Mouse (Mus musculus): ENCODE results near the gene Armc12.
"Not testable (repeated sequence)": the region's sequence is repeated elsewhere in the genome, so short reads cannot be mapped to it uniquely, and the experiment has no call there.

Armc12 gene

DNA sequence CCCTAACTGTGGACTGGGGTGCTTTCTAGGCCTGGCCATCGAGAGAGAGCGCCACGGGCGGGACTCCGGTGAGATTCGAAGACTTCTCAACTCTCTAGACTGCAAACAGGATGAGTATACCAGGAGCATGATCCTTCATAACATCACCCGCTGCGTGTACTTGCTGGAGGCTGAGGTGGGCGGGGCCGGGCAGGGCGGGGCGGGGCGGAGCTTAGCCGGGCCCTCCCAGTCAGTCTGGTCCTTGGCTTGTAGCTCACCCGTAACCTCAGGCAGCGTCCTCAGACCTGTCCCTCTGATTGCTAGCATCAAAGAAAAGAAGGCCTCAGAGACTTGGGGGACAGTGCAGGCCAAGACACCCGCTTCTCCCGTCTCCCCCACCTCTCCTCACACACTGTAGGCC is 1.3 kb downstream of the Armc12 start:
- DNase-seq (ENCODE audit: extremely low read depth, low read depth), result no peak

DNA sequence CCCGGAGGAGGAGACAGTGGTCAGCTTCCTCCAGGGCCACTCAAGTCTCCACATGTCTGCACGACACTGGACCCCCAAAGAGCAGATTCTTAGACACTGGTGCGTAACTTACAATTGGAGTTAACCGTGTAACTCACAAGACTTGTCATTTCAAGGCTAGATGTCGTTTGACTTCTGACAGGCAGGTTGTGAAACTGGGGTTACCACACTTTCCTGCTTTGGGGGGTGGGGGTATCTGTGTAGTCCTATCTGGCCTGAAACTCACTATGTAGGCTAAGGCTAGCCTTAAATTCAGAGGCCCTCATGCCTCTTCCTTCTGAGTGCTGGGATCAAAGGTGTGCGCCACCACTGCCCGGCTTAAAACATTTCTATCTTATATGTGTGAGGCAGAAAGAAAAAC is 2.0 kb downstream of the Armc12 start:
- DNase-seq (ENCODE audit: extremely low read depth, low read depth), result no peak

DNA sequence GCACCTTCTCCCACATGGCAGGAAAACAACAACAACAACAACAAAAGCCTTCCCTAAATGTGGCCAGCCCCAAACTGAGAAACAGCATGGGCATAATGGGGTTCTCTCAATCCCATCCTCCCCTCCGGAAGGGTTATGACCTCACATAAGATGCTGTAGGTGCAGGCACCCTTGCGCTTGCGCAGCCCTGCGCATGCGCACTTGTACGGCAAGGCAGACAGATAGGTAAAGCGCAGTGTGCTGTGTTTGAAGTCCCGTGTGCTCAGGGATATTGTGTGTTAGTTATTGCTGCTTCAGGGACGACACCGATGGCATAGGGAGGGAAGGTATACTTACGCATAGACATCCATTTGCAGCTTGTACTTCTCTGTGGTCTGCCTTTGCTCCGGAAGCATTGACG is 2.7 kb downstream of the Armc12 start:
- DNase-seq (ENCODE audit: extremely low read depth, low read depth), result no peak

DNA sequence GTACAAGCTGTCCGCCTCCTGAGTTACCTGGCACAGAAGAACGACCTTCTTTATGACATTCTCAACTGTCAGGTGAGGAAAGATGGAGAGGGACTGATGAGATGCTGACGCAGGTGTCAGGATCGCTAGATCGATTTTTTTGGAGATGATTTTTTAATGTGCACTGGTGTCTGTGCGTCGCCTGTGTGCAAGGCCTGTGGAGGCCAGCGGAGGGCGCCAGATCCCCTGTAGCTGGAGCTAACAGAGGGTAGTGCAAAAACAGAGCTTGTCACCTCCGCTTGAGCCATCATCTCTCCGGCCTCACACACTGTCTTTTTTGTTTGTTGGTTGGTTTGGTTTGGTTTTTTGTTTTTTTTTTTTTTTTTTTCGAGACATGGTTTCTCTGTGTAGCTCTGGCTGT is 7.3 kb downstream of the Armc12 start:
- no peak for DNase-seq (ENCODE audit: extremely low read depth, low read depth)

DNA sequence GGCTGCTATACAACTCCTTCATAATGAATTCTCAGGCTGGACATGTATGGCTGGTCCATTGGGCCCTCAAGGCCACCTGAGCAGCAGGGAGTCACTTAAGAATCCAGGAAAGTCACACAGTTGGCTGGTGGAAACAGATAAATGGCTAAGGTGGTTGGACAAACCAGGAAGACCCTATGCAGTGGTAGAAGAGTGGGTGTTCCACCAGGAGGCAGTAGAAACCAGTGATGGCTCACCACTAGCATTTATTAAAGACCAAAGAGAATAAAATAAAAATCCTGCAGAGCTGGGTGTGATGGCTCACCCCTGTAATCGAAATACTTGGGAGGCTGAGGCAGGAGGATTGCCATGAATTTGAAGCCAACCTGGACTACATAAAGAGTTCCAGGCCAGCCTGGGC is 16.3 kb downstream of the Armc12 start:
- no peak for DNase-seq (ENCODE audit: extremely low read depth, low read depth)

DNA sequence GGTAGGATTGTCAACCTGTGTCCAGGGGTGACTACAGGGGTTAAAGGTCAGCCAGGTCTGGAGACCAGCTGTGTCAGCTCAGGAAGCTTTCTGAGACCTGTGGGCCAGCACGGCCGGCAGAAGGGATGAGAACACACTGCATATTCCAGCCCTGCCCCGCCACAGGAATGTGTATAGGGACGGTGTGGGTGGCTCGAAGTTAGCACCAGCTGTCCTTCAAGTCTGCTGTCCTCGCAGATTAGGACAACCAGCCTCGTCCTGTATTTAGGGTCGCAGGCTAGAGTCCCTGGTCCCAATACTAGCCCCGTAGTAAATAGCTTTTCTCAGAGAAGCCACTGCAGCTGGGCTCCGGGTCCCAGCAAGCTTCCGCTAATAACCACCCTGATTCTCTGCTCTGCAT is 17.9 kb downstream of the Armc12 start:
- no peak for DNase-seq (ENCODE audit: extremely low read depth, low read depth)

DNA sequence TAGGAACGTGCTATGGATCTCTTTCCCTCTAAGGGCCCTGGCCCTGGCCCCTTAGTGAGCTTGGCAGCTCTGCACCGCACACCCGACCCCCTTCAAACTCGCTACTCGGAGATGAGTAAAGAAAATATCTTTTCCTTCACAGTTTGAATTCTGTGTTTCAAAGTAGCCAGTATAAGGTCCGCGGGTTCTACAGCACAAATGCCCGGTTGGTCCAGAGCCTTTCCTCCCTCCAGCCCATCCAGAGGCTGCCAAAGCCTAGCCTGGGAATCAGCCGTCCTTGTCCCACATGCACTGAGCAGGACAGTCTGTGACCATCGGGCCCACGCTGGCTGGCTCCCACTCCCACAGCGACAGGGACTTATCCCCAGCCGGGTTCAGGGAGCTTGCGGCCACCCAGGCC is 18.5 kb downstream of the Armc12 start, which contains the start of gene Clpsl2:
Clpsl2 (plus strand) TSS at position 301 of the 400 bp plus-strand sequence.
- DNase-seq (ENCODE audit: extremely low read depth, low read depth), result no peak

DNA sequence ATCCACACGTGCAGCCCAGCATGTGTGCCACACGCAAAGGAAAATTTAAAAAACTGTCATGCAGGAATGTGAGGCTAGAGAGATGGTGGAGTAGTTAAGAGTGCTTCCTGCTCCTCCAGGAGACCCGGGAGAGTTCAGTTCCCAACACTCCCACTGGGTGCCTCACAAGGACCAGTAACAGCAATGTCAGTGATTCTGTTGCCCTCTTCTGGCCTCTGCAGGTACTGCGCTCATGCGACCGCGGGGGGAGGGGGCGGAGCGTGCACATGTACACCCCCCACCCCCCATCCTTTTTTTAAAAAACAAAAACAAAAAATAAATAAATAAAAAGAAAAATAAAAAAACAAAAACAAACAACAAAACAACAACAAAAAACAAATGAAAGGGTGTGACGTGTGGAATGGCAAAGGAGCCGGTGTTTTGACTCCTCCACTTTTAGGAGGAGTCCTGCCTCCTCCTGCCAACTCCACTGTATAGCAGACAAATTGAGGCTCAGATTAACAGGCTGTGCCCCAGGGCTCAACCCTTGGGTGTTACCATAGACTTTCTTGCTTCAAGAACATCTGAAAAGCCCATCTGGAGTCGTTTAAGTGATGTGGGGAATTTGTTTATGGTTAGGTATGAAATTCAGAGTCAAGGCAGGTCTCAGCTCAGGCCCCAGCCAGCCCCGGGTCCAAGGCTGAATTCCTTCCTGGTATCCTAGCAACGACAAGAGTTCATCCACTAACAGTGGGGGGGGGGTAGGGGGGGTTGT is 22.6 kb downstream of the Armc12 start:
- DNase-seq (ENCODE audit: extremely low read depth, low read depth), result peak; percentile 40

DNA sequence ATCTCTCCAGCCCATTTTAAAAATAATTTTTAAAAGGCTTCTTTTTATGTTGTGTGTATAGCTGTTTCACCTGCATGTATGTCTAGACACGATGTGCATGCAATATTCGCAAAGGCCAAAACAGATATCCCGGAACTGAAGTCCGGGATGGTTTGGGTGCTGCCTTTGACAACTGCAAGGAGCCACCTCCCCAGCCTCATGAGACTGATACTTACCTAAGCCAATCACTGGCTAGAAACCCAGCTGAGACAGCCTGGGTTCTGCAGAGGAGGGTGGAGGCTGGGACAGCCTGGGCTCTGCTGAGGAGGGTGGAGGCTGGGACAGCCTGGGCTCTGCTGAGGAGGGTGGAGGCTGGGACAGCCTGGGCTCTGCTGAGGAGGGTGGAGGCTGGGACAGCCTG is 23.4 kb downstream of the Armc12 start:
- DNase-seq (ENCODE audit: extremely low read depth, low read depth), result not testable (repeated sequence)

DNA sequence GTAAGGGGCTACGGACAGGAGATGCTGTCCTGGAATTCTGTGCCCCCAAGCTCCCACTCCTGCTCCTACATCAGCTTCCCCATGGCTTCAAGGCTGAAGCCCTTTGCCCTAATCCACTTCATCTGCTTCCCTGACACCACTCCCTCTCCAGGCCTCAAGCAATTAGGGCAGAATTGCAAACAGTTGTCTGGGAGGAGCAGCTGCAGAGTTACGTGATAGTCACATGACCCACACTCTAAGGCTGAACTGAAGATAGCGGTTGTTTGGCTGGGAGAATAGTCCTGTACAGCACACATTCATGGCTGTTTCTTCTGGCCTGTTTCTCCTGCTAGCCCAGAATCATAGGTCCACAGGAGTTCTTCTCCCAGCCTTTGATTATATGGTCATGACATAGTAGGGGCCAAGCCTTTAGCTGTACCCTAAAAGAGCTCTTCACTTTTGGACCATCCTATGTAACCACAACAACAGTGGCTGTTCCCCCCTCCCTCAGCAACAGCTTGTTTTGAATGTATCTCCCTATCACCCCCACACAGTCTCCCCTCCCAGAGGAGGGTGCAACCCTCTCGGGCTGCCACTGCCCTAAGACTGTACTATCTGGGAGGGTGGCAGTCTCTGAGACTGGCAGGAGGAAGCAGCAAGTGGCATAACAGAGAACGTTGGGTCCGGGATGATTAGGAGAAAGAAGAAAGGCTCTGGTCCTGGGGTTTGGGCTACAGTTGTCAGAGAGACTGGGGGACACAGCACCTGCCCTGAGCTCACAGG is 26.2 kb downstream of the Armc12 start:
- DNase-seq (ENCODE audit: extremely low read depth, low read depth), result no peak

DNA sequence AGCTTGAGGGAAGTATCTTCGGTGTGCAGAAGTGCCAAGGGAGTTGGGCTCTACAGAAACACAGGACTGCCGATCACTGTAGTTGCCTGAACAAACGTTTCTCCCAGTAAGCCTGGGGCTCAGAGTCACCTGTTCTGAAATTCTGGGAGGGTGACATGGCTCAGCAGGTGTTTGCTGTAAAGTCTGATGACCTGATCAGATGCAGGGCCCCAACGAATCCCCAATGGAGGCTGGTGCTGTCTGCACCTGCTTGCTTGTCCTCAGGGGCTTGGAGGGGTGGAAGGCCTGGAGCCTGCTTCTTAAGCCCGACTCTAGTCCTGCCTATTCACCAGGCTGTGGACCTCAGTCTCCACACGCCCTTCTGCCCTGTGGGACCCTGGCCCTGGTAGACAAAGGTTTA is 27.2 kb downstream of the Armc12 start:
- no peak for DNase-seq (ENCODE audit: extremely low read depth, low read depth)

DNA sequence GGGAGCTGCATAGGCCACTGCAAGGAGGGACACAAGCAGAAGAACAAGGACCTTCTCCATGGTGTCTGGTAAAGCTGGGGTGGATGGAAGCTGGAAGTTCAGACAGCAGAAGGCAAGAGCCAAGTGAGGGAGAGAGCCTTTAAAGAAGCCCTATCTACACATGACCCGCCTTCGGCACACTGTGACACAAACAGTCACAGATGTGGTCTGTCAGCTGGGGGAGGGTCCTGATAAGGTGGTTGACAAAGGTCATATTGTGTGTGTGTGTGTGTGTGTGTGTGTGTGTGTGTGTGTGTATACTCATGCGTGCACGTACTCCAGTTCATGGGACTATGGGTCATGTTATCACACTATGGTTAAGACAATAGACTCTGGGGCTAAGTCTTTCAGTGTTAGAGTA is 30.0 kb downstream of the Armc12 start, which contains the start of gene Clps:
Clps (minus strand) TSS at position 169 of the 400 bp plus-strand sequence.
- DNase-seq (ENCODE audit: extremely low read depth, low read depth), result no peak

DNA sequence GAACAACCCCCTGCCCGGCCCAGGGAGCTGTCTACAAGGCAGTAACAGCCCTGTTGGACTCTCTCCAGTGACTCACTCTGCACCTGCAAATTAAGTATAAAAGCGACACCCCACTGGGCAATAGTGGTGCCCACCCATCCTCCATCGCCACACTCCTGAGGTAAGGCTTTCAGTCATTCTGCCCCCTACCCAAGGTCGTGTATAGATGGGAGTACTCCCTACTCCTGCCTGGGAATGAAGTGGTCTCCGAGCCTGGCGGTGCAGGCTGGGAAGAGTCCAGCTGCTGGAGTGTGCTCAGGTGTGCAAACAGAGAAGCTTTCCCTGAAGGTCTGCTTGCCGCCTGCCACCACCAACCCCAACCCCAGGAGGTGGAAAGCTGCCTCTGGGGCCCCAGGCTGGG is 31.0 kb downstream of the Armc12 start:
- no peak for DNase-seq (ENCODE audit: extremely low read depth, low read depth)

DNA sequence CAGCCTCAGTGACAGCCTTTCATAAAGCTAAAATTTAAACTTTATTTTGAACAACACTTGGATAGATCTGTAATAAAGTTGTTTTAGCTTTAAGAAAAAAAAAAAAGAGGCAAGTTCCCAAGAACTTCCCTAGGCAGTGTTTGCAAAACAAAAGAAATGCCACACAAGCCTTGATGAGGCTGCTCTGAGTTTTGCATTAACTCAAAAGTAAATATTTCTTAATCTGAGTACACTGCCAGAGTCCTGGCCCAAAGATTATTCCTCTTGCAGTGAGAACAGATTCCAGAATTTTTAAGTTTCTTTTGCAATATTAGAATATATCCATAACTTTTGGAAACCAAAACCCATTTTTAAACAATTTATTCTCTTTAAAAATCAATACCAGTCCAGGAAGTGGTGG is 34.6 kb downstream of the Armc12 start:
- no peak for DNase-seq (ENCODE audit: extremely low read depth, low read depth)

DNA sequence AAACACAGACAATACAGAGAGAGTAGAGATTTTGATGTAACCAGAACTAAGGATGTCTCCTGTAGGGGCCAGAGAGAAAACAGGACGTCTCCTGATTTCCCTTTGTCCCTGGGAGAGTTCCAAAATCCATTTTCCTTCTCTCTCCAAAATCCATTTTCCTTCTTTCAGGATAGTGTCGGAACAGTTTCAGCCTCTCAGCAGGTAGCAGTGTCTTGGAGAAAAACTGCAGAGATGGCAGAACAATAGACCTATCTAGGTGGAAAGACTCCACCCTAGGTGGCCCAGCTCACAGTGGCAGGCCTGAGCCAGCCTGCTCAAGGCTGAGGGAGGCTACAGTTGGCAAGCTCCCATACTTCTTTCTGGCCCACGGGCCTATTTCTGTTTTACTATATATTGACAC is 36.9 kb downstream of the Armc12 start:
- DNase-seq (ENCODE audit: extremely low read depth, low read depth), result no peak

DNA sequence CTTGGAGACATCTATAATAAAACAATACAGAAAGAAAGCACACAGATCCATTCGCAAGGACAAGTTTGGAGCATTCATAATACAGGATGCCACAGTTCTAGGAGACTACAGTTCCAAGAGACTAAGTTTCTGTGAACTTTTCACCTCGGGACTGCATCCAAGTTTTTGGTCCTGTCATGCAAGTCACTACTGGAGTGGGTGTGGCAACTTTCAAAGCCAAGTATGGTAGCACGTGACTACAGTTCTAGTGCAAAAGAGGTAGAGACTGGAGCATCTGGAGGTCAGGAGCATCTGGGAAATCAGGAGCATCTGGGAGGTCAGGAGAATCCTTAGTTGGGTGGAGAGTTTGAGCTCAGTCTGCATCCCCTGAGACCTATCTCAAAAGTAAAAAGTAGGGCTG is 41.3 kb downstream of the Armc12 start:
- DNase-seq (ENCODE audit: extremely low read depth, low read depth), result no peak

DNA sequence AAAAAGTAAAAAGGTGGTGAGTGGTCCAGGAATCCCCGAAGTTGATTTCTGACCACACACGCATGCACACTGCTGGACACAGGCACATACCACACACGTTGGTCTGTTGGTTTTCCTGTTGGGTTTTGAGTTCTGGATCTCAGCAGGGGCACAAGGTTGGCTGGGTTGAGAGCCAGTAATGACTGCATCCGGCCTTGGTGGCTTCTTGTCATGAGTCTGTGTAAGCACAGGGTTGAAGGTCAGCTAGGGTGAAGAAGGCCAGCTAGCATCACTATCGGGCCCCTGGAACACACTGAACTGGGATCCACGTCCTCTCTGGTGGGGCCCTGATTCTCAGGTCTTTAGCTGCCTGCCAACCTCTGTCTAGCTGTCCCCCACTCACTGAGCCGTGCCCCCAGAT is 41.9 kb downstream of the Armc12 start:
- no peak for DNase-seq (ENCODE audit: extremely low read depth, low read depth)

DNA sequence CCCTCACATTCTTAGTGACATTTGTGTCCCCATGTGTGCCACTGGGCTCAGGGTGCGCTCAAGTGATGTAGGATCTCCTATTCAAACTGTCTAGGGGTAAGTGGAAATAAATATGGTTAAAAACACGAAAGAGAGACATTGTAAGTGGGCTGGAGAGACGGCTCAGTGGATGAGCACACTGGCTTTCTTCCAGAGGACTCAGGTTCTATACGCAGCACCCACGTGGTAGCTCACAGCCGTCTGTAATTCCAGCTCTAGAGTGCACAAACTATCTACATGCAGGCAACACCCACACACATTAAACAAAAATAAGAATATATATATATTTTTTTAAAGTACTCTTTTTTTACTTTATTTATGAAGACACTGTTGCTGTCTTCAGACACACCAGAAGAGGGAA is 42.3 kb downstream of the Armc12 start:
- DNase-seq (ENCODE audit: extremely low read depth, low read depth), result no peak

DNA sequence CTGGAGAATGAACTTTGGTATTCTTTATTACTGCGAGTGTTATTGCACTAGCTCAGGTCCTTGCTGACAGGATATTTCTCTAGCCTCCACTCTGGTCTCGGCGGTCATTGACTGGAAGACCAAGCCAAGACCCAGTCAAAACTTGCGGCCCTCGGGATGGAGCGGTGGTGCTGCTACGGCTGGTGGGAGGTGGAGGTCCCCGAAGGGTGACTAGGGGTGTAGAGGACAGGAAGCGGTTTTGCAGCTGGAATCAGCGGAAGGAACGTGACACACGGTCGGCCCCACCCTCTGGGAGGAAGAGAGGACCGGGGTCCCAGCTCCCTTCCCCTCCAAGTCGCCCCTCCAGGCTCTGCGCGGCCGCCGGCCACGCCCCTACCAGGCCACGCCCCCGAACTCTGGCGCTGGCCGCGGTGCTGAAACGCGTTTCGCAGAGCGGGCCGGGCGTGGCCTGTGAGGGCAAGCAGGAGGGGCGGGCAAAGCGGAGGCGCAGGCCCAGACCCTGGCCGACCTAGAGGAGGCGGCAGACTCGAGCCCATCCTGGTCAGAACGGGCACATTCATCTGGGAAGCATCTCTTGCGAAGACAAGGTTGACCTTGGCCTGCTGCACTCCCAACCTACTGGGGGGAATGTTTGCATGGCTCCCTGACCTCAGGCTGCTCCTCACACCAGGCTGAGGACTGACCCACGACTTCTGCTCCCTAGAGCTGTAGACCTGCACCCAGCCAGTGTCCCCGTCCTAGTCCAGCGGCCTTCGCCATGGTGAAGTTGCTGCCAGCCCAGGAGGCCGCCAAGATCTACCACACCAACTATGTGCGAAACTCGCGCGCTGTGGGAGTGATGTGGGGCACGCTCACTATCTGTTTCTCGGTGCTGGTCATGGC is 44.9 kb downstream of the Armc12 start, which contains the start of gene Lhfpl5:
Lhfpl5 (plus strand) TSS at position 398 of the 882 bp plus-strand sequence.
- no peak for DNase-seq (ENCODE audit: extremely low read depth, low read depth)

DNA sequence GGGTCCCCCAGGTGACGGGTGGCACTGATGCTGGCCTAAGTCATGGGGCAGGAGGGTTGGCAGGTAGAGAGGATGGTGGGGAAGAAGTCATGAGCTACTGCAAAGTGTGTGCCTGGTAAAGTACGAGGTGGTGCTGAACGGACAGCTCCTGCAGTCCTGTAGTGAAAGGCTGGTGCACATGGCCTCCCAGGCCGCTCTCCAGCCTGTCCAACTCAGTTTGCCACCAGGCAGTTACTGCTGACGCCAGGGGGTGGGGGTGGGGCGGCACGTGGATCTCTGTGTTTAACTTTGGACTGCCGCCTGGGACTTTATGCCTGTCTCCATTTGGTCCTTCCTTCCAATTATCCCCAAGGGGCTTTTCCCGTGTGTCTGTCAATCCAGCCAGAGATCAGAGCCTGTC is 49.8 kb downstream of the Armc12 start:
- DNase-seq (ENCODE audit: extremely low read depth, low read depth), result peak; percentile 36

DNA sequence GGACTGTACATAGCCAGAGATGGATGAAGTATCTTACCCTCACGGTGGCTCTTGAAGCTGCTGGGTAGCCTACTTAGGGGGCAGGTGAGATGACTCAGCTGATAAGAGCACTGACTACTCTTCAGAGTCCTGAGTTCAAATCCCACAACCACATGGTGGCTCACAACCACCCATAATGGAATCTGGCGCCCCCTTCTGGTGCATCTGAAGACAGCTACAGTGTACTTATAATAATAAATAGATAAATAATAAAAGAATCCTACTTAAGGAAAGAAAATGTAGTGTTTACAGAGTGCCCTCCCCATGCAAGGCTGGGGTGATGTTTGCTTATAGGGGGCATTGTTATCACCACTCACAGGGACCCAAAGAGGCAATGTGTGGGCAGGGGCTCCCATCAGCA is 50.5 kb downstream of the Armc12 start:
- DNase-seq (ENCODE audit: extremely low read depth, low read depth), result no peak

DNA sequence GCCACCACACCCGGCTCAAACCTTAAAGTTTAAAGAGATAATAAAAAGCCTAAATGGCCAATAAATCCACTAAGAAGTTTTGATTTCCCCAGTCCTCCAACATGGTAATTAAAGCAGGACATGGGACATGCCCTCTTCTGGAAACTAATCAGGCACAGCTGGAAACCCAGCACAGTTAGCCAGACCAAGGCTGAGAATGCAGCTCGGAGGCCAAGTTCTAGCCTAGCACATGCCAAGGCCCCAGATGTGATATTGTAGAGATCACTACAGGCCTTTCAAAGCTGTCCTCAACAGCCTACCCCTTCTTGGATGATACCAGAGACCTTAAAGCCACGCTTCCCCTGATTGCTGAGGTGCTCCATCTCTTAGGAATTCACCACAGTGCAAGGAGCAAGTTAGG is 55.9 kb downstream of the Armc12 start:
- DNase-seq (ENCODE audit: extremely low read depth, low read depth), result no peak

Data from MEL-GATA-1-ER (cell line).